Mouse (Mus musculus) testis, postnatal 14 days (tissue): Measurements from ENCODE around the gene Ski.

Experiments
- DNase-seq: peaks from one replicate; pipeline ENCODE4 v3.0.0; 2021; ENCODE audit warnings: low spot score

Gene Ski

DNA sequence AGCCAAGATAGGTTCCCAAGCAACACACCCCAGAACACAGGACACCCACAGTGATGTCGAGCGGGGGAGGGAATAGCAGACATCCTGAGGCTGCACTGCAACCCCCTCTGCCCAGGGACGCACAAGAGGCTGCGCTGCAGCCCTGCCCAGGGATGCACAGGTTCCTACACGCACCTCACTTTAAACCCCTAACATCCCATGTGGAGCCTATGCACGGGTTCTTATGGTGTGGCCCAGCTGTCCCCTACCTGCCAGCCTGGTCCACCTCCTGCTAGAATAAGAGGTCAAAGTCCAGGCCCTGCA, 8.7 kb downstream of the Ski start:
- DNase-seq: no peak

- DNase-seq: no peak
Measured at GRCm38 (mm10) chr4:155213052-155213751, 9.2 kb downstream of the Ski start.

DNA sequence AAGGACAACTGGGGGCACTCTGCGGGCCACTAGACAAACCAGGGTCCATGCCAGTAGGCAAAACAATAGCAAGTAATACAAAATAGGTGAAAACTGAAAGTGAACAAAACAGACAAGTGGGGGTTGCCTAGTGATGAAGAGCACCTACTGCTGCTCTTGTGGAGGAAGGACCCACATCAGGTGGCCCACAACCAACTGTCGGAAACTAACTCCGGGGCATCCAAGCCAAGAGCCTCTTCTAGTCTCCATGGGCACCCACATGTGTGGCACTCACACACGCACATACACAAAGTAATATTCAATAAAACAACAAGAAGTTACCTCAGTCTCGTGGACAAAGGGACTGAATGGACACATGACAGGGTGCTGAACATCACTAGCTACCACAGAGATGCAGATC, 12.9 kb downstream of the Ski start:
- no peak for DNase-seq

GRCm38 (mm10) chr4:155209079-155209478, 13.3 kb downstream of the Ski start:
- DNase-seq: no peak

DNA sequence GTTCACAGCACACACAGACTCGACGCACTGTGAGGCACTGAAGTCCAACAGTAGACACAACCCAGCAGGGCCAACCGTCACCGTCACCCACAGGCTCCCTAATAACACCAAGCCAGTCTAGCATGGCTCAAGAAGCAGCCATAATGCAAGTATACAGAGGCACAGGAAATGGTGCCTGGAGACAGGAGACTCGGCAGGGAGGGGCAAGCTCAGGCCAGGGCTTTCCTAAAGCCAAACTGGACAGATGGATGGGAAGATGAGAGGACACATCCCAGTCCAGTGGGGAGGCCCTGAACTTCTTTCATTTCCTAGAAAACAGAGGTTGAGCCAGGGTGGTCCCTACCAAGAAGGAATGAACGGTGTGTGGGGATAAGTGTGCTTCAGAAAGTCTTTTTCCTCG, 13.8 kb downstream of the Ski start:
- no peak for DNase-seq

GRCm38 (mm10) chr4:155207841-155208240, 14.6 kb downstream of the Ski start:
- DNase-seq: no peak

GRCm38 (mm10) chr4:155206498-155206897, 15.9 kb downstream of the Ski start:
- DNase-seq: no peak

DNA sequence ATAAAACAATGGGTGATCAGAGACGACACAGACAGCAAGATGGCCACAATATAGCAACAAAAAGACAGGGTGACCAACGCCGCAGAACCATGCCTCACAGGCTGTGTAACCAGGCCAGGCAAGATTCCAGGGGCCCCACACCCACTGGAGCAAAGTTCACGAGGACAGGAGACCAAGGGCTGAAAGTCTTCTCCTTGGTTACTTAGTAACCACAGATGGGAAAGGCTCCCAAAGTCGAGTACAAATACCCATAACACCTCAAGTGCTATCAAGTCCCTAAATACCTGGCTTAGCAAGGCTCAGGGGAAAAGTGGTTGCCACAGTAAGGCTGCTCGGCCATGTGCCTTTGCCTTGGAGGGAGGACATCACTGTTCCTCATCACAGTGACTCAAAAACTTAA, 16.5 kb downstream of the Ski start:
- DNase-seq: peak; percentile 61

DNA sequence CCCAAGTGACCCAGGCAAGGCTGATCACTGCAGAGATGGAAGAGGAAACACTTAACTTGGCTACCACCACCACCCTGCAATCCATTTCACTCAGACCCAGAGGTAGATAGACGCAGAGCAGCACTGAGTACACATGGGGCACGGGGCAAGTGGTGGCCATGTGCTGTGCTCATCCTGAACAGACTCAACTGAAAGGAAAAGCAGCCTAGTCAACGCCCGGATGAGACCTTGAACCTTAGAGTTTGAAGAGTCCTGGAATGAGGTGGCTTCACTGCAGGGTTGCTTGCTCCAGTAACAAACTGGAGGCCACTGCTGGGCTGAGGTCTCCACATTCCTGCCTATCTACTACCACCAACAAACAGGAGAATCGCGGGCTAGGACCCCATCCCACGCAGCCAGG, 20.6 kb downstream of the Ski start:
- DNase-seq: no peak

DNA sequence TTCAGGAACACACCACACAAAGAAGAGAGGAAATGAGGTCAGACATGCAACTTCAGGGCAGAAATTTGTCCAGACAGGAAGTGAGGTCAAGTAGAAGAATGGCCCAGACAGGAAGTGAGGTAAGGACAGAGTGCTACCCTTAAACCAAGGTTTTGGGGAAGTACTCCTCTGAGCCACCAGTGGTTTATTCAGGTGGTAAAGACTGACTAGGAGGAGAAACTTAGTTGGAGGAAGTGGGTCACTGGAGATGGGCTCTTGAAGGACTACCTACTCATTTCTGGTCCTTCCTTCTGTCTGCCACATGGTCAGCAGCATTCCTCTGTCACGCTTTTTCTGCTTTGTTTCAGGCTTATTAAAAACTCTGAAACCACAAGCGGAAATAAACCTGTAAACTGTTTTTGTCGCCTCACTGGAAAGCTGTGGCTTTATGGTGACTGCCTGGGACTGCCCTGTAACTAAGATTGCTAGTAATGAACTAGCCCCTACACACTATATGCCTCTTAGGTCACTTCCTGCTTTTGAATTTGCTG, 21.5 kb downstream of the Ski start:
- DNase-seq: no peak

GRCm38 (mm10) chr4:155197726-155198125, 24.7 kb downstream of the Ski start:
- DNase-seq: no peak

DNA sequence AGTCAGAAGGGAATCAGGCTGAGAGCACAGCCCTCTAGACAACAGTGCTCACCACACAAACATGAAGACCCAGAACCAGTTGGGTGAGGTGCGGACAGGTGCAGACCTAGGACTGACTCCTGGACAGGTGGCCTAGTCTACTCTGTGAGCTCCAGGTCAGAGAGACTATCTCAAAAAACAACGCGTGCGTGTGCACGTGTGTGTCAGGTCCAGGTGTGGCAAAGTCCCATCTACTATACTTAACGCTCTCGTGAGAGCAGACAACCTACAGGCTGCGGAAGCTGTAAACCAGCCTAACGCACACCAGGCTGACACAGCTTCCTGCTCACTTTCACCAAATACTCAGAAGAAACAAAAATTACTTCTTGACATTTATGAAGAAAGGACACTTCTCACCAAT, 27.2 kb downstream of the Ski start:
- no peak for DNase-seq

- DNase-seq: no peak
Measured at GRCm38 (mm10) chr4:155190275-155190674, 32.1 kb downstream of the Ski start.

DNA sequence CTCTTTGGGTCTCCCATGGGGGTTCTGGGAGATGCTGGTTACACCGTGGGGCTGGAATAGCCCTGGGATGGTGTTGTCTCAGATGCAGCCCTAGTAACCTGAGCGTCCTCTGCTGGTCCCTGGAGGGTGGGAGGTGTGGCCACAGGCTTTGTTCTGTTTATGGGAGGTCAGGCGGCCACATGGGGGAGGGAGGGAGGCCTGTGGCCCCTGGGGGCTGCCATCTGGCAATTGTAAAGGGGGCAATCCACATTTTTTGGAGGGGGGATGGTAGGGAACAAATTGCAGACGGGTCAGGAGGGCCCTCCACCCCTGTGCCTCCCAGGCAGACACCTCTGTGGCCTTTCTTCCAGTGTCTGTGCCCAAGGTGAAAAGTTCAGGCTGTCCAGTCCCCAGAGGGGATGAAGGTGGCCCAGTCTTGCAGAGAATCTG, 32.7 kb downstream of the Ski start:
- DNase-seq: no peak

DNA sequence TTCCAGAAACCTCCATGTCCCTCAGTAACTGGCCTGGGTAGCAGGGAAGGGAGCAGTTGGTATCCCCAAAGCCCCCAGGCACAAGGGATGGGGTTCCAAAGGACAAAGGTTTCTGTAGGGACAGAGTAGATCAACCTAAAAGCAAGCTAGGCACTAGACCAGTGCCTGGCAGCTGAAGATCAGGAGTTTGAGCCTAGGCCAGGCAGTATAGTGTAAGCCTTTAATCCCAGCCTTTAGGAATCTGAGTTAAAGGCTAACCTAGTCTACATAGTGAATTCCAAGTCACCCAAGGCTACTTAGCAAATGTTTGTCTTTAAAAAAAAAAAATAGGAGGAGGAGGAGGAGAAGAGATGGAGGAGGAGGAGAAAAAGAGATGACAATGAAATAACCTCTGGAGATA, 33.6 kb downstream of the Ski start:
- DNase-seq: no peak

- no peak for DNase-seq
Measured at GRCm38 (mm10) chr4:155188341-155188740, 34.1 kb downstream of the Ski start.

DNA sequence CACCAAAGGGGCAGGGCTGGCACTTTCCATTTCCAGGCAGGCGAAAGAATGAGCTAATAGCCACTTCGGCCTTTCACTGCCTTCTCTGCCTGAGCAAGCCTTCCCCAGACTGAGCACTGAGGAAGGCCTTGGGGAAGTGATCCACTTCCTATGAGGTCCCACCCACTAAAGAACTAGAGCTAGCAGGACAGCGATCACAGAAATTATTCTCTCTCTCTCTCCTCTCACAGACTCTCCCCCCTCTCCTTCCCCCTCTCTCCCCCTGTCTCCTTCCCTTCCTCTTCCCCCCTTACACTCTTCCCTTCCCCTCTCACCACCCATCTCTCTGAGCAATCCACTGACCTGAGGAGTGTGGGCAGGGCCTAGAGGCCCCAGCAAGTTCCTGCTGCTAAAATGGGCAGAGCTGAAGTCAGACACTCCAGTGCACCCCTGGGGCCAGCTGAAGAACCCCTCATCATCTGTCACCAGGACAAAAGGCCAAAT, 35.2 kb downstream of the Ski start:
- DNase-seq: no peak

DNA sequence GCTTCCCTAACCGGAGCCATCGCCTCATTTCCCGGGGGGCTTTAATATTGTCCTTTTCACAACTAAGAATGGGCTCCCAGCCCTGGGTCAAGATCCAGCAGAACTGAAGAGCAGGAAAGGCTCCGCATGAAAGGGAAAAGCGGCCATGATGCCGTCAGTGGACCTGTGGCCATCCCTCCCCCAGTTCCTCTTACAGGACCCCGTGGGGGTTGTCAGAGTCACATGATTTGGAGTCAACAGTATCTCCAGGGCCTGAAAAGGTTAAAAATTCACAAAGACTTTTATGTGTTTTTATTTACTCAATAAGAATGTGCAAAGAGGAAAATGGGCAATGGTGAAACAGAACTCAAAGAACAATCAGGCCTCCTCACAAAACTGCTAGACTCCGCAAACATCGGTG, 36.5 kb downstream of the Ski start:
- DNase-seq: no peak

- no peak for DNase-seq
Measured at GRCm38 (mm10) chr4:155184248-155185070, 37.9 kb downstream of the Ski start.

GRCm38 (mm10) chr4:155183201-155183600, 39.2 kb downstream of the Ski start:
- DNase-seq: no peak

DNA sequence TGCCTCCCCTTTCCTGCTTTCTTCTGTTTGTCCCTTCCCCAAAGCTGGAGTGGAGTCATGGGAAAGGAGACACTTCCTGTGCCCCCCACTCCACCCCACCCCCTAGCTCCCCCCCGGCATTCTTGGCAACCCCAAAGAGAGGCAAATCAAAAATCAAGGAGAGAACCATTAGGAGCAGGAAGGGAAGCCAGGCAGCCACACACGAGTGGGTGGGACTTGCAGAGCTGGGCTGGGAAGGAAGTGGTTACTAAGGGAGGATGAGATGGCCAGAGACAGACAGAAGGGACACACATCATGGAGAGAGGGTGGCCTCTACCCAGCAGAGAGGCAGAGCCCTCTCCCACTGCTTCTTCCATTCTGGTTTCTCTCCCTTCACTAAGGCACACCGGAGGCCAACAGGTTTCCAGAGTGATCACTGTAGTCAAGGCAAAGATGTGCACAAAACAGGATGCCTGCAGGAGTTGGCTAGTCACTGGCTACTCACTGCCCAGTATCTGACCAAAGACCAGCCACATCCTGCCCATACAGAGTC, 43.3 kb downstream of the Ski start:
- no peak for DNase-seq

GRCm38 (mm10) chr4:155178274-155178673, 44.1 kb downstream of the Ski start:
- peak; percentile 60 for DNase-seq

DNA sequence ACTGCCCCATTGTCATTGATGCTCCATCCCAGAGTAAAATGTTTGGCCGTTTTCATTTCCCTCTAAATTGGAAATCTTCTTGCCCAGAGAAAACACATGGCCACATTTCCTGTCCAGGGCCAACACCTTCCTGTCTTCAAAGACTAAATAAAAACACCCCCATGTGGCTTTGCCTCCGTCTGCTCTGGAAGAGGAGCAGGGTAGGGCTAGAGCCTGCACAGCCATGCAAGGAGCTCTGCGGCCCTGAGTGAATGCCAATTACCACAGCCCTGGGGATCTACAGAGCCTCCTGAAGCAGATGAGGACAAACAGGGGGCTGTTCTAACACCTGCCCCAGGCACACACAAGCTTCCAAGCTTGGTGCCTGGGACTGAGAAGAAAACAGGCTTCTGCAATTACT, 46.2 kb downstream of the Ski start:
- no peak for DNase-seq
